Mouse (Mus musculus) granulocyte monocyte progenitor cell, adult 5-6 weeks (primary cell): ENCODE results near the gene Ghdc. TPM values are rescaled to one million over a fixed set of nuclear protein-coding genes. Genes with fewer than 3 reads are reported as not detected.

Experiments used
- ATAC-seq: replicated peaks from 2 replicates; pipeline ENCODE4 v1.8.0; 2016; ENCODE audit warnings: mild to moderate bottlenecking, moderate TSS enrichment, inconsistent platforms; ENCODE audit not compliant: poor library complexity, severe bottlenecking
- total RNA-seq, 2 experiments: library from RNA; stranded (forward) in 1 of 2; stranded (reverse) in 1 of 2; fragments of 200-712, 200-1000 nt in 1 of 2; fragments of >200 nt in 1 of 2; fragmentation: Nextera tagmentation in 1 of 2; gene quantifications; 2 replicates each; pipeline ENCODE4 v1.2.3; 2014 to 2017

Gene Ghdc
- total RNA-seq, 2 experiments from 2014 or later, result 1.8 to 3.4 TPM

GRCm38 (mm10) chr11:100721776-100722492, 48.8 kb downstream of the Ghdc start:
- ATAC-seq, result peak; percentile 38; the same call in 1 of the 2 replicates

DNA sequence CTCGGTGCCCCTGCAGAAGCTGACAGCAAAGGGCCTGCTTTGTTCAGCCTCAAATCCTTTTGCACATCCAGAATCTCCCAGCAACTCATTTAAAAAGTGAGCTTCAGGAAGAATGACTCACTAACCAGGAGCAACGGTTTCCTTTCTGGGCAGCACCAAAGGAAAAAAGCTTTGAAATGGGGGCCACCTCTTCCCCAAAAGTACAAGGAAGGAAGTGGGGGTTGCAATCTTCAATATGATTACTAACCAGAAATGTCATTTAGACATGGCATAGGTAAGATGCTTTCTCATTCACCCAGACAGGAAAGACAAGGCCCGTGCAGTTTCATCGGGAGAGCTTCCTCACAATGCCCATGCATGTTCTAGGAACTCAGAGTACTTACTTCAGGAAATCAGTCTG, 49.5 kb downstream of the Ghdc start:
- ATAC-seq, result peak; percentile 38

- ATAC-seq, result no peak
Measured at GRCm38 (mm10) chr11:100720345-100720744, 50.4 kb downstream of the Ghdc start.

GRCm38 (mm10) chr11:100719893-100720292, 50.9 kb downstream of the Ghdc start:
- ATAC-seq, result no peak

DNA sequence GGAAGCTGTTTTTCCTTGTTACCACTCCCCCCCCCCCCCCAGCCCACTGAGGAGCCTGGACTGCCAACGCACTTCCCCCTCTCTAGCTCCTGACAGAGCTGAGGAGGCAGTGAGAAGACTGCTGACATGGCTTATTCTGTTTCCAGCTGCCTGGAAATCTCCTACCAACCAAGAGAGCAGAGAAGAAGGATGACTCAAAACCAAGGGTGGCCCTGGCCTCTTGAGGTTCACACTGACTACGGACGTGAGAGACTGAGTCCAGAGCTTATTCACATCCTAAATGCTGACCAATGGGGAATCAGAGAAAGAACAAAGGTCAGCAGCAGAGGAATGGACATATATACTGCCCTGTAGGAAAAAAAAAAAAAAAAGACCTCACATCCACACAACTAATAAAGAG, 51.4 kb downstream of the Ghdc start:
- ATAC-seq, result no peak

DNA sequence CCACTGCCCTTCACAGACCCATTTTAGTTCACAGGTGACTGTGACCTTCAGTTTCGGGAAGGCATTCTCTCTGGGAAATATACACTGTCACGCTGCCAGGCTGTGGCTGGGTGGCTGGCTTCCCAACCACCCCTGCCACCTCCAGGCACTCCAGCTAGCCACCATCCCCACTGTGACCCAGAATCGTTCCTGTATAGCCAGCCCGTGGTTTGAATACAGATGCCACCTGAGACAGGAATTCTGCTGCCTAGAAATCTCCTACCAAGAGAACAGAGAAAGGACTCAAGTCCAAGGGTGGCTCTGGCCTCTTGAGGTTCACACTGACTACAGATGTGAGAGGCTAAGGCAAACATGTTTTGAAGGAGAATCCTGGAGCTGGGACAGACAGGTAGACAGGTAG, 51.9 kb downstream of the Ghdc start:
- ATAC-seq, result no peak

DNA sequence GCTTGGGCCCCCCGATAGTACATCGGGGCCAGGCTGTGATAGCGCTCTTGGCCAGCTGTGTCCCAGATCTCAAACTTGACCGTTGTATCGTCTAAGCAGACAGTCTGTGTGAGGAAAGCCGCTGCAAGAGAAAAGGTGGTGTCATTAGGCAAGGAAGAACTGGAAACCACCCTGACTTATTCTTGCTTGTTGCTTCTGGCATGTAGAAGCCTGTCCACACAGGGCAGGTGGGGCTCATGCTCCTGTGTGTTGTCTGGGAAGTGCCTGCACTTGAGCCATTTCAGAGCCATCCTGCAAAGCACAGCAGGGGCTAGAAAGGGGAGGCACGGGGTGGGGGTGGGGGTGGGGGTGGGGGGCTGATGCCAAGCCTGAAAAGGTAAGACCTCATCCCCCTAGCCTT, 52.3 kb downstream of the Ghdc start:
- ATAC-seq, result no peak

DNA sequence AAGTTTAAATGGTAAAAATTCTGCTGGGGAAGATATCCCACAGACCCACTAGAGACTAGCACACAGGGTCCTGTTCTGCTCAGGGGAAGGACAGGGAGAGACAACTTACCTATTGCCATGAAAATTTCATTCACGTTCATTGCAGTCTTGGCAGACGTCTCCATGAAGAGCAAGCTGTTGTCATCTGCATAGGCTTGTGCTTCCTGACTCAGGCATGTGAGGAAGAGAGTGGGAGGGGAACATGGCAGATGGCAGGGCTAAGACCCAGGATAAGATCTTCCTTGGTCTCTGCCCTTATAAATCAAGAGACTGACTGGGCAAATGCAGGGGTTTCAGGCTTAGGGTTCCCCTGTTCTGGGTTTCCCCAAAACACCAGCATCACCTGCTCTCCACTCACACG, 54.1 kb downstream of the Ghdc start:
- ATAC-seq, result no peak

Other genes with a start within 250 kb of the Ghdc start
- 93.5 and 98.0 TPM in 2 replicates for gene Acly, start 243.0 kb downstream of the Ghdc start, total RNA-seq (2014; fragmentation: Nextera tagmentation)
- gene Acly, start 243.0 kb downstream of the Ghdc start, total RNA-seq (2017), result 101 and 107 TPM in 2 replicates
- 3.7 TPM in 1 of 2 replicates, not detected in the other for gene Ttc25, start 225.3 kb downstream of the Ghdc start, total RNA-seq (2014; fragmentation: Nextera tagmentation)
- 0.31 TPM in 1 of 2 replicates, not detected in the other for gene Ttc25, start 225.3 kb downstream of the Ghdc start, total RNA-seq (2017)
- gene Cnp, start 196.1 kb downstream of the Ghdc start, total RNA-seq (2014; fragmentation: Nextera tagmentation), result 27.9 and 31.0 TPM in 2 replicates
- 16.2 and 20.9 TPM in 2 replicates for gene Cnp, start 196.1 kb downstream of the Ghdc start, total RNA-seq (2017)
- 30.0 and 34.2 TPM in 2 replicates for gene Nkiras2, start 151.7 kb downstream of the Ghdc start, total RNA-seq (2014; fragmentation: Nextera tagmentation)
- gene Nkiras2, start 151.7 kb downstream of the Ghdc start, total RNA-seq (2017), result 14.2 and 16.9 TPM in 2 replicates
- gene Dnajc7, start 150.8 kb downstream of the Ghdc start, total RNA-seq (2014; fragmentation: Nextera tagmentation), result 80.5 and 129 TPM in 2 replicates
- 90.1 and 115 TPM in 2 replicates for gene Dnajc7, start 150.8 kb downstream of the Ghdc start, total RNA-seq (2017)
- gene Zfp385c, start 78.5 kb downstream of the Ghdc start, total RNA-seq (2014; fragmentation: Nextera tagmentation), result not detected in 2 replicates
- gene Zfp385c, start 78.5 kb downstream of the Ghdc start, total RNA-seq (2017), result 0.26 TPM in 1 of 2 replicates, not detected in the other
- 4.7 and 13.9 TPM in 2 replicates for gene Dhx58, start 66.7 kb downstream of the Ghdc start, total RNA-seq (2014; fragmentation: Nextera tagmentation)
- 8.2 and 17.3 TPM in 2 replicates for gene Dhx58, start 66.7 kb downstream of the Ghdc start, total RNA-seq (2017)
- gene Kat2a, start 58.5 kb downstream of the Ghdc start, total RNA-seq (2014; fragmentation: Nextera tagmentation), result 50.0 and 54.4 TPM in 2 replicates
- gene Kat2a, start 58.5 kb downstream of the Ghdc start, total RNA-seq (2017), result 26.0 and 34.5 TPM in 2 replicates
- not detected in 2 replicates for gene Hspb9, start 57.1 kb downstream of the Ghdc start, total RNA-seq (2014; fragmentation: Nextera tagmentation)
- not detected in 2 replicates for gene Hspb9, start 57.1 kb downstream of the Ghdc start, total RNA-seq (2017)
- 116 and 132 TPM in 2 replicates for gene Rab5c, start 32.7 kb downstream of the Ghdc start, total RNA-seq (2014; fragmentation: Nextera tagmentation)
- 103 and 113 TPM in 2 replicates for gene Rab5c, start 32.7 kb downstream of the Ghdc start, total RNA-seq (2017)
- gene Kcnh4, start 11.0 kb downstream of the Ghdc start, total RNA-seq (2014; fragmentation: Nextera tagmentation), result not detected in 2 replicates
- not detected in 2 replicates for gene Kcnh4, start 11.0 kb downstream of the Ghdc start, total RNA-seq (2017)
- not detected in 2 replicates for gene Hcrt, start 8.0 kb downstream of the Ghdc start, total RNA-seq (2014; fragmentation: Nextera tagmentation)
- gene Hcrt, start 8.0 kb downstream of the Ghdc start, total RNA-seq (2017), result not detected in 2 replicates
- 35.5 and 40.5 TPM in 2 replicates for gene Stat5b, start 79.8 kb upstream of the Ghdc start, total RNA-seq (2014; fragmentation: Nextera tagmentation)
- gene Stat5b, start 79.8 kb upstream of the Ghdc start, total RNA-seq (2017), result 36.8 and 37.1 TPM in 2 replicates
- 33.7 and 36.6 TPM in 2 replicates for gene Stat5a, start 88.4 kb upstream of the Ghdc start, total RNA-seq (2014; fragmentation: Nextera tagmentation)
- gene Stat5a, start 88.4 kb upstream of the Ghdc start, total RNA-seq (2017), result 28.9 and 29.0 TPM in 2 replicates
- gene Stat3, start 168.6 kb upstream of the Ghdc start, total RNA-seq (2014; fragmentation: Nextera tagmentation), result 51.6 and 54.7 TPM in 2 replicates
- 52.1 and 80.7 TPM in 2 replicates for gene Stat3, start 168.6 kb upstream of the Ghdc start, total RNA-seq (2017)
- gene Cavin1, start 199.9 kb upstream of the Ghdc start, total RNA-seq (2014; fragmentation: Nextera tagmentation), result 1.1 and 1.5 TPM in 2 replicates
- gene Cavin1, start 199.9 kb upstream of the Ghdc start, total RNA-seq (2017), result 0.93 and 1.6 TPM in 2 replicates
- 42.7 and 66.2 TPM in 2 replicates for gene Atp6v0a1, start 238.5 kb upstream of the Ghdc start, total RNA-seq (2014; fragmentation: Nextera tagmentation)
- 16.8 and 17.9 TPM in 2 replicates for gene Atp6v0a1, start 238.5 kb upstream of the Ghdc start, total RNA-seq (2017)